Mouse (Mus musculus): Measurements from ENCODE around the gene Smarcd1. TPM values are rescaled to one million over a fixed set of nuclear protein-coding genes. Genes with fewer than 3 reads are reported as not detected.
A peak's percentile ranks its signal among the peaks of the same experiment; 100 is the strongest.

Gene Smarcd1
- total and polyA plus RNA-seq, 2 experiments from 2014 or later = 16.8 to 35.7 TPM

DNA sequence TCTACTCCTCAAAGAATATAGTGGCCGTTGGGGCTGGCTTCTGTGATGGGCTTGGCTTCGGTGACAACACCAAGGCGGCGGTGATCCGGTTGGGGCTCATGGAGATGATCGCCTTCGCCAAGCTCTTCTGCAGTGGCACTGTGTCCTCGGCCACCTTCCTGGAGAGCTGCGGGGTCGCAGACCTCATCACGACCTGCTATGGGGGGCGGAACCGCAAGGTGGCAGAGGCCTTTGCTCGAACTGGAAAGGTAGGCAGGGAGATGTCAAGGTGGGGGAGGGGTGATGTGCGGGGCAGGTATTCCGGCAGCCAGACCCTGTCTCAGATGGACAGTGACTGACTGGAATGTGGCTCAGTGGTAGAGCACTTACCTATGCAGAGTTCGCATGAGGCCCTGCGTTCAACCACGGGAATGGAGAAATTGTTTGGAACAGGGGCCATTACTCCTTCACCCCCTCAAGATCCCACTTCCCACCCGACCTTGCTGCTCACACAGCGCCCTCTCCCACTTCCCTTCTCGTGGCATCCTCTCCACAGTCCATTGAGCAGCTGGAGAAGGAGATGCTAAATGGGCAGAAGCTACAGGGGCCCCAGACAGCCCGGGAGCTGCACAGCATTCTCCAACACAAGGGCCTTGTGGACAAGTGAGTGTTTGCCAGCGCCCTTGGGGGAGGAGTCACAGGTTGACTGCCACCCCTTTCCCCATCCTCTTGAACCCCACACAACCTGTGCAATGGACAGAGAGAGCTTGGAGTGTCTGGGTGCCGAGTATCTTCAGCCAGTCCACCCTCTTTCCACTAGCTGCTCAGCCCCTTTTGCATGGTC lies 20.2 kb downstream of the Smarcd1 start:
- no peak overlapping the region for H3K9ac ChIP-seq (replicated peaks; ENCODE audit: low read depth, low read length)
- H3K4me3 ChIP-seq (ENCODE audit: low read depth, low read length) = no peak overlapping the region
- TF ChIP-seq CTCF (IDR thresholded peaks at IDR 0.05; ENCODE audit: low read depth) (no peak), EP300 (IDR thresholded peaks at IDR 0.05; ENCODE audit: low read depth) (no peak)
- no peak for ATAC-seq (ENCODE audit: insufficient read depth, low read depth)
- no peaks in the 10 kb centered on the region for H3K9me3 ChIP-seq (replicated peaks; ENCODE audit: control insufficient read depth, low read length)
- no peak overlapping the region for H3K4me2 ChIP-seq (ENCODE audit: low read depth, low read length)
- no peaks in the 10 kb centered on the region for H3K27me3 ChIP-seq (ENCODE audit: control insufficient read depth, insufficient read depth, low read length)
- DNase-seq (ENCODE audit: low spot score) = no peak
- H3K4me1 ChIP-seq (ENCODE audit: control insufficient read depth, insufficient read depth) = peaks cover 39% of the 10 kb centered on the region
- 77% methylated on average over 25 of the region's 25 CpGs for WGBS
- H3K27ac ChIP-seq (ENCODE audit: low read depth) = peak overlapping the region; percentile 98; the same call in 1 of the 2 replicates
- H3K36me3 ChIP-seq (replicated peaks; ENCODE audit: control insufficient read depth, insufficient read depth, low read length) = no peaks in the 10 kb centered on the region; the same call in 1 of the 2 replicates

DNA sequence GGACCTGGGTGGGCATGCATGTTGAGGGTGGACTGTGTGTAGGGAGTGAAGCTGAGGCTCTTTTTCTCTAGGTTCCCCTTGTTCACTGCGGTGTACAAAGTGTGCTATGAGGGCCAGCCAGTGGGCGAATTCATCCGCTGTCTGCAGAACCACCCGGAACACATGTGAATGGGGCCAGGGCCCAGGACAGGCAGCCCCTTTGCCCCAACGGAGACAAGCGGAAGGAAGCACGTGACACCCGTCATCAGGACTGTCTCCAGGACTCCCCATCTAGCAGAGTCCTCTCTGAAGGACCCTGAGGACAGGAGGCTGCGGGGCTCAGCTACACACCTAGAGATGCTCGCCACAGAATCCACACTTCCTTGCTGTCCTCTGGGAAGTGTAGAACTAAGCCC lies 21.2 kb downstream of the Smarcd1 start:
- no peak overlapping the region for H3K9ac ChIP-seq (replicated peaks; ENCODE audit: low read depth, low read length)
- peaks cover 32% of the 10 kb centered on the region for H3K4me1 ChIP-seq (ENCODE audit: control insufficient read depth, insufficient read depth)
- ATAC-seq (ENCODE audit: insufficient read depth, low read depth) (no peak), DNase-seq (ENCODE audit: low spot score) (no peak)
- peaks cover 8% of the 10 kb centered on the region for H3K36me3 ChIP-seq (replicated peaks; ENCODE audit: control insufficient read depth, insufficient read depth, low read length)
- 45% methylated on average over 10 of the region's 10 CpGs for WGBS
- H3K9me3 ChIP-seq (replicated peaks; ENCODE audit: control insufficient read depth, low read length) = no peaks in the 10 kb centered on the region
- no peak for TF ChIP-seq EP300 (IDR thresholded peaks at IDR 0.05; ENCODE audit: low read depth)
- no peak for TF ChIP-seq CTCF (IDR thresholded peaks at IDR 0.05; ENCODE audit: low read depth)
- H3K27me3 ChIP-seq (ENCODE audit: control insufficient read depth, insufficient read depth, low read length) = no peaks in the 10 kb centered on the region
- H3K4me2 ChIP-seq (ENCODE audit: low read depth, low read length) = peak overlapping the region; percentile 63; the same call in 1 of the 2 replicates
- H3K4me3 ChIP-seq (ENCODE audit: low read depth, low read length) = no peak overlapping the region
- H3K27ac ChIP-seq (ENCODE audit: low read depth) = peak overlapping the region; percentile 98

DNA sequence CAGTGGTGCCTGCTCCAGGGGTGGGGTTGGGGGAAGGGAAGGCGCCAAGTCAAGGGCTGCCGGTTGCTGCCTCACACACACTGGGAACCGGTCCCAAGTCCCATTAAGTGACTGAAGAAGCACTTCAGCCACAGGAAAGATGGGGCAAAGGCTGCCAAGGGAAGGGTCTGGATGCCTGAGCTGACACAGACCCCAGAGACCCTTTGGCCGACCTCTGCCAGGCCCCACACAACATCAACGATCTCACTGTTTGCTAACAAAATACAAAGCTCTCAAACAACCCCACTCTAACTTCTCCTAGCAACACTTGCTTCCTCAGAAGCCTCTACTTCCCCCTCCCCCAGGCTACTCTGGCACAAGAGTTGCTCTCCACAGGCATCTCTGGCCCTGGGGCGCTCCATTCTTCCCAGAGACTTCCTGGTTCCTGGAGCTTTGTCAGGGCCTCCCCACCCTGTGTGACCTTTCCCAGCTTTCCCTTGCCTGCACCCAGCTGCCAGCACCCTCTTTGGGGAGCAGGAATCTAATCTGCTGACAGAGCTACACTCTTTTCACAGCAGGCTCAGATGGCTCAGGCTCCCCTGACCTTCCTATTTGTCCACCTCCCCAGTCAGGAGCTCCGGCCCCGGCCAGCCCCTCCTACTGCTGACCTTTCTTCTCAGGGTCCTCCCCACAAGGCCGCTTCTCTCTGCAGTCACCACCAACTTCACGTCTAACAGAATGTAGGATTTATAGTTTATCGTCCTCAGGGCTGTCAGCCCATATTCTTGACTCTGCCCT lies 21.8 kb downstream of the Smarcd1 start:
- peak; percentile 13 for ATAC-seq (ENCODE audit: insufficient read depth, low read depth)

DNA sequence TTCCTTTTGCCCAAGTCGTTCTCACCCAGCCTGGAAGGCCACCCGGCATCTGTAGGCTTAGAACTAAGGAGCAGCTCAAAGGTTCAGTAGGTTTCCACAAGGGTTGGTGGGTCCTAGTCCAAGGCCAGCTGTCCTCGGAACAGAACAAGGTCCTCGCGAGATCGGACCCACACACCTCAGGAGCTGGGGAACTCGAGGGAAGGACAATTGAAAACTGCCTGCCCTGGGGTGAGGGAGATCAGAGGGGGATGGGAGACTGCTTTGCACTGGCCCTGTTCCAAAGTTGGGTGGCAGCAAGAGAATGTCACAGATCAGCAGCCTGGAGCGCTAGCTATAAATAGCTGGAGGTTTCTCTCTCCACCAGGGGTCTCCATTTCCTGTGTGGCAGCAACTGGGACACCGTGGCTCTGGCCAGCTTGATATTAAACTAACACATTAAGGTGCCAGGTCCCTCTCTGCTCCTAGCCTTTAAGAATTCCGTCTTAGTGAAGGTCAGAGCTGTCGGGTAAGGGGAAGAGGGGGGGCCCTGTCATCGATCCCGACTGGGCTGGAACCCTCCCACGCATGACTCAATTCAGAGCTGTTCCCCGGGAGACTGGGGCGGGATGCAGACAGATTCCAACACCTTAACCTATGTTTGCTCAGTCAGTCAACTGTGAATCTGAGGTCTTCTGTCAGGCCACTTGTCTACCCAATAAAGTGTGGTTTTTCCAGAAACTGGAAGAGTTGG lies 22.5 kb downstream of the Smarcd1 start:
- Histone ChIP-seq H3K36me3 (replicated peaks; ENCODE audit: control insufficient read depth, insufficient read depth, low read length) (peaks cover 19% of the 10 kb centered on the region), H3K4me2 (ENCODE audit: low read depth, low read length) (peak overlapping the region; percentile 63), H3K4me3 (ENCODE audit: low read depth, low read length) (peak overlapping the region; percentile 79), H3K4me1 (ENCODE audit: control insufficient read depth, insufficient read depth) (peaks cover 32% of the 10 kb centered on the region), H3K9me3 (replicated peaks; ENCODE audit: control insufficient read depth, low read length) (no peaks in the 10 kb centered on the region), H3K27ac (ENCODE audit: low read depth) (peak overlapping the region; percentile 98), H3K9ac (replicated peaks; ENCODE audit: low read depth, low read length) (peak overlapping the region; percentile 56), H3K27me3 (ENCODE audit: control insufficient read depth, insufficient read depth, low read length) (no peaks in the 10 kb centered on the region)
- DNase-seq (ENCODE audit: low spot score) (peak; percentile 94), ATAC-seq (ENCODE audit: insufficient read depth, low read depth) (peak; percentile 47)
- 2% methylated on average over 16 of the region's 16 CpGs for WGBS
- TF ChIP-seq CTCF (IDR thresholded peaks at IDR 0.05; ENCODE audit: low read depth) = peak; percentile 65
- peak; percentile 85; the same call in 1 of the 2 replicates for TF ChIP-seq EP300 (IDR thresholded peaks at IDR 0.05; ENCODE audit: low read depth)

More for the DNA sequence above, 21.8 kb downstream of the Smarcd1 start:
- Histone ChIP-seq H3K4me2 (ENCODE audit: low read depth, low read length) (peak overlapping the region; percentile 63), H3K9me3 (replicated peaks; ENCODE audit: control insufficient read depth, low read length) (no peaks in the 10 kb centered on the region), H3K4me3 (ENCODE audit: low read depth, low read length) (peak overlapping the region; percentile 8), H3K36me3 (replicated peaks; ENCODE audit: control insufficient read depth, insufficient read depth, low read length) (peaks cover 14% of the 10 kb centered on the region), H3K27ac (ENCODE audit: low read depth) (peak overlapping the region; percentile 98), H3K4me1 (ENCODE audit: control insufficient read depth, insufficient read depth) (peaks cover 32% of the 10 kb centered on the region), H3K27me3 (ENCODE audit: control insufficient read depth, insufficient read depth, low read length) (no peaks in the 10 kb centered on the region), H3K9ac (replicated peaks; ENCODE audit: low read depth, low read length) (peak overlapping the region; percentile 48; the same call in 1 of the 2 replicates)
- TF ChIP-seq EP300 (IDR thresholded peaks at IDR 0.05; ENCODE audit: low read depth) (no peak), CTCF (IDR thresholded peaks at IDR 0.05; ENCODE audit: low read depth) (no peak)
- DNase-seq (ENCODE audit: low spot score) = peak; percentile 75
- WGBS = 12% methylated on average over 11 of the region's 11 CpGs
